Mouse (Mus musculus) forebrain, postnatal 0 days (tissue): Measurements from ENCODE around the gene Ldhb. TPM values are rescaled to one million over a fixed set of nuclear protein-coding genes. Genes with fewer than 3 reads are reported as not detected.

Experiments used
- ATAC-seq: fragments of 200-750 bp; cut with Nextera tagmentation; 2 replicates; pipeline ENCODE4 v1.8.0; 2017; ENCODE audit warnings: mild to moderate bottlenecking, moderate library complexity
- DNase-seq: peaks from one replicate; pipeline ENCODE4 v3.0.0-alpha.2; 2015
- H3K27ac ChIP-seq: fragments of 300-500 bp; sonication (generic); 2 replicates; pipeline ENCODE4 v1.5.1; 2014; ENCODE audit warnings: low read depth, mild to moderate bottlenecking, antibody characterized with exemption, low read length, moderate library complexity, mixed read lengths
- H3K27me3 ChIP-seq: fragments of 300-500 bp; sonication (generic); 2 replicates; pipeline ENCODE4 v1.6.1; 2014; ENCODE audit warnings: mild to moderate bottlenecking, low read length, mixed read lengths; ENCODE audit not compliant: insufficient read depth
- H3K36me3 ChIP-seq: fragments of 300-500 bp; sonication (generic); 2 replicates; pipeline ENCODE4 v1.6.1; 2014; ENCODE audit warnings: mild to moderate bottlenecking, moderate library complexity; ENCODE audit not compliant: insufficient read depth
- H3K4me1 ChIP-seq: fragments of 300-500 bp; sonication (generic); 2 replicates; pipeline ENCODE4 v1.6.1; 2014; ENCODE audit warnings: antibody characterized with exemption; ENCODE audit not compliant: insufficient read depth
- H3K4me2 ChIP-seq: fragments of 300-500 bp; sonication (generic); 2 replicates; pipeline ENCODE4 v1.6.1; 2014; ENCODE audit warnings: low read depth, mild to moderate bottlenecking, moderate library complexity
- H3K4me3 ChIP-seq: fragments of 300-500 bp; sonication (generic); 2 replicates; pipeline ENCODE4 v1.5.1; 2014; ENCODE audit warnings: low read depth, low read length, mixed read lengths
- H3K9ac ChIP-seq: fragments of 300-500 bp; sonication (generic); 2 replicates; pipeline ENCODE4 v1.6.1; 2014; ENCODE audit warnings: mild to moderate bottlenecking
- H3K9me3 ChIP-seq: fragments of 300-500 bp; sonication (generic); 2 replicates; pipeline ENCODE4 v1.6.1; 2016; ENCODE audit warnings: low read length
- CTCF ChIP-seq: sonication (generic); IDR thresholded peaks from 2 replicates; pipeline ENCODE4 v1.5.1; 2016; ENCODE audit warnings: antibody characterized with exemption, control low read depth, low read depth
- WGBS: fragments of 180-500 bp; shearing (Covaris S2); extraction: QIAGEN DNeasy Blood & Tissue Kit; methylation state at CpG from one replicate; pipeline ENCODE4 v1.1.7; 2014; 5-methylcytosine and 5-hydroxymethylcytosine counted together
- polyA plus RNA-seq: library from polyadenylated mRNA; unstranded; fragments of >200 nt; fragmentation: Nextera tagmentation; extraction: Ambion mirVana; gene quantifications from 2 replicates; pipeline ENCODE4 v1.2.1, GENCODE M21; 2015
- total RNA-seq: library from RNA; depleted of rRNA; stranded (reverse); fragments of >200 nt; gene quantifications from 2 replicates; pipeline ENCODE4 v1.2.3, GENCODE M21; 2014; rRNA removed

Ldhb gene
- total and polyA plus RNA-seq, 2 experiments from 2014 or later: 158 to 426 TPM

DNA sequence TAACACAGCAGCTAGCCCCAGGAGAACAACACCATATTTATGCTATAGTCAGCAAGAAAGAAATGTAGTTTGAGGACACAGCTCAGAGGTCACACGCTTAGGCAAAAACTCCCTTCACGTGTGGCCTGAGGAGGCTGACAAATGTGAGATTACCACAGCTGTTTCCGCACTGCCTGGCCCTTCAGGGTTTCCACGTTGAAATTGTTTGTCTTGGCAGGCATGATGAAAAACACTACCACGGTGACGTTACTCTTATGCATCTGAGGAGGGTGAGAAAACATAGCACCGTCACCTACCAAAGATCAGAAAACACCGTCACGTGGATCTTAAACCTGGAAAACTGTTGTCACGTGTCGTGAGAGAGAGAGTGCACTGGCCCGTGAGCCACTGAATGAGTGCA lies 56.4 kb downstream of the Ldhb start:
- 86% methylated on average over 12 of the region's 12 CpGs for WGBS
- no peak for DNase-seq

More for the DNA sequence above, 56.4 kb downstream of the Ldhb start:
- ATAC-seq: no peak
- Histone ChIP-seq H3K4me1 (no peaks in the 10 kb centered on the region), H3K36me3 (no peaks in the 10 kb centered on the region), H3K4me2 (no peak overlapping the region), H3K9me3 (no peaks in the 10 kb centered on the region), H3K4me3 (no peak overlapping the region), H3K27me3 (no peaks in the 10 kb centered on the region), H3K9ac (no peak overlapping the region), H3K27ac (no peak overlapping the region)
- no peak for TF ChIP-seq CTCF

Other genes with a start within 250 kb of the Ldhb start
- gene Iapp, start 209.5 kb downstream of the Ldhb start, total RNA-seq: 0.31 TPM in 1 of 2 replicates, not detected in the other
- 0.25 and 0.29 TPM in 2 replicates for gene Iapp, start 209.5 kb downstream of the Ldhb start, polyA plus RNA-seq
- 0.33 and 0.38 TPM in 2 replicates for gene Slco1a5, start 185.0 kb downstream of the Ldhb start, total RNA-seq
- gene Slco1a5, start 185.0 kb downstream of the Ldhb start, polyA plus RNA-seq: 0.40 and 0.82 TPM in 2 replicates
- gene Pyroxd1, start 162.3 kb downstream of the Ldhb start, total RNA-seq: 14.5 and 20.2 TPM in 2 replicates
- 16.1 and 18.7 TPM in 2 replicates for gene Pyroxd1, start 162.3 kb downstream of the Ldhb start, polyA plus RNA-seq
- 19.1 and 19.4 TPM in 2 replicates for gene Recql, start 120.9 kb downstream of the Ldhb start, total RNA-seq
- 20.4 and 20.8 TPM in 2 replicates for gene Recql, start 120.9 kb downstream of the Ldhb start, polyA plus RNA-seq
- gene Golt1b, start 120.7 kb downstream of the Ldhb start, total RNA-seq: 44.0 and 58.5 TPM in 2 replicates
- gene Golt1b, start 120.7 kb downstream of the Ldhb start, polyA plus RNA-seq: 67.6 and 72.0 TPM in 2 replicates
- 0.38 and 0.62 TPM in 2 replicates for gene Spx, start 94.5 kb downstream of the Ldhb start, total RNA-seq
- 0.65 TPM in 2 replicates for gene Spx, start 94.5 kb downstream of the Ldhb start, polyA plus RNA-seq
- gene Gys2, start 34.8 kb downstream of the Ldhb start, total RNA-seq: not detected in 2 replicates
- 0.23 TPM in 1 of 2 replicates, not detected in the other for gene Gys2, start 34.8 kb downstream of the Ldhb start, polyA plus RNA-seq
- gene Kcnj8, start 63.7 kb upstream of the Ldhb start, total RNA-seq: 8.8 and 10.0 TPM in 2 replicates
- gene Kcnj8, start 63.7 kb upstream of the Ldhb start, polyA plus RNA-seq: 8.2 and 8.9 TPM in 2 replicates
- 6.5 and 9.6 TPM in 2 replicates for gene Abcc9, start 194.4 kb upstream of the Ldhb start, total RNA-seq
- gene Abcc9, start 194.4 kb upstream of the Ldhb start, polyA plus RNA-seq: 1.0 and 1.8 TPM in 2 replicates
- gene Cmas, start 248.7 kb upstream of the Ldhb start, total RNA-seq: 132 and 134 TPM in 2 replicates
- 147 and 178 TPM in 2 replicates for gene Cmas, start 248.7 kb upstream of the Ldhb start, polyA plus RNA-seq